Mouse (Mus musculus) midbrain, embryonic 14.5 days (tissue): Measurements from ENCODE around the gene Mlec. TPM values are rescaled to one million over a fixed set of nuclear protein-coding genes. Genes with fewer than 3 reads are reported as not detected.
"Not testable (repeated sequence)": the region's sequence is repeated elsewhere in the genome, so short reads cannot be mapped to it uniquely, and the experiment has no call there.

Source experiments
- ATAC-seq: fragments of 200-750 bp; cut with Nextera tagmentation; 2 replicates; pipeline ENCODE4 v1.8.0; 2017; ENCODE audit warnings: moderate number of reproducible peaks, moderate library complexity; ENCODE audit not compliant: low FRiP score, low TSS enrichment
- DNase-seq: peaks from one replicate; pipeline ENCODE4 v3.0.0-alpha.2; 2015
- H3K27ac ChIP-seq: fragments of 300-500 bp; sonication (generic); replicated peaks from 2 replicates; pipeline ENCODE4 v1.5.1; 2014; ENCODE audit warnings: mild to moderate bottlenecking, low read depth, low read length, moderate library complexity
- H3K27me3 ChIP-seq: fragments of 300-500 bp; sonication (generic); 2 replicates; pipeline ENCODE4 v1.6.1; 2014; ENCODE audit warnings: low read length, control low read depth, mixed read lengths; ENCODE audit not compliant: control insufficient read depth, insufficient read depth
- H3K36me3 ChIP-seq: fragments of 300-500 bp; sonication (generic); 2 replicates; pipeline ENCODE4 v1.6.1; 2014; ENCODE audit warnings: low read length, control low read depth; ENCODE audit not compliant: control insufficient read depth, insufficient read depth
- H3K4me1 ChIP-seq: fragments of 300-500 bp; sonication (generic); 2 replicates; pipeline ENCODE4 v1.6.1; 2014; ENCODE audit warnings: mild to moderate bottlenecking, antibody characterized with exemption, low read length, control low read depth; ENCODE audit not compliant: control insufficient read depth, insufficient read depth
- H3K4me2 ChIP-seq: fragments of 300-500 bp; sonication (generic); 2 replicates; pipeline ENCODE4 v1.6.1; 2014; ENCODE audit warnings: mild to moderate bottlenecking, low read length, moderate library complexity
- H3K4me3 ChIP-seq: fragments of 300-500 bp; sonication (generic); replicated peaks from 2 replicates; pipeline ENCODE4 v1.5.1; 2014; ENCODE audit warnings: low read depth, low read length
- H3K9ac ChIP-seq: fragments of 300-500 bp; sonication (generic); replicated peaks from 2 replicates; pipeline ENCODE4 v1.6.1; 2014; ENCODE audit warnings: mild to moderate bottlenecking, low read length, moderate library complexity
- H3K9me3 ChIP-seq: fragments of 300-500 bp; sonication (generic); 2 replicates; pipeline ENCODE4 v1.6.1; 2016; ENCODE audit warnings: low read length, control low read depth, mixed read lengths; ENCODE audit not compliant: control insufficient read depth
- WGBS: fragments of 180-500 bp; shearing (Covaris S2); extraction: QIAGEN DNeasy Blood & Tissue Kit; methylation state at CpG from one replicate; pipeline ENCODE4 v1.1.7; 2014; 5-methylcytosine and 5-hydroxymethylcytosine counted together
- polyA plus RNA-seq: library from polyadenylated mRNA; unstranded; fragments of >200 nt; fragmentation: Nextera tagmentation; extraction: Ambion mirVana; gene quantifications from 2 replicates; pipeline ENCODE4 v1.2.1, GENCODE M21; 2014

The Mlec gene
- polyA plus RNA-seq, 1 experiment from 2014 or later, result 18.6 TPM

DNA sequence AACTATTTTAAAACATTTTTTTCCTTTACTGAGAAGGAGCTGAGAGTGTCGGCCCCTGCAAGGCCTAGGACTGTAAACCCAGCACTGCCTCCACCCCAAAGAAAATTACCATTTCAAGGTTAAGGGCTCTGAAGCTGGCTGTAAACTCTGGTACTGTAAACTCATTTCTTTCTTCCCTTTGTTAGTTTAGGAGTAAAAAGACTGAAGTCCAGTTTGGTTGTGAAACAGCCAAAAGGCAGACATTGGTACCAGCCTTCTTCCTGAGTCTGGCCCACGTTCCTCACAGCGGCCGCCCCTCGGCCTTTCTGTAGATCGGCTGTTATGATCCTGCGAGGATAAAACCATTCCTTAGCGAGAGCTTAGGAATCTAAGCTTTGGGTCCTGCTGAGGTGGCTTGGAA is 43.5 kb downstream of the Mlec start:
- H3K4me2 ChIP-seq, result no peak overlapping the region
- DNase-seq (no peak), ATAC-seq (no peak)
- no peaks in the 10 kb centered on the region for H3K27me3 ChIP-seq
- peaks cover 6% of the 10 kb centered on the region for H3K36me3 ChIP-seq
- no peaks in the 10 kb centered on the region for H3K9me3 ChIP-seq
- H3K9ac ChIP-seq, result no peak overlapping the region
- H3K4me3 ChIP-seq, result no peak overlapping the region
- no peak overlapping the region for H3K27ac ChIP-seq
- peaks cover 6% of the 10 kb centered on the region; the same call in 1 of the 2 replicates for H3K4me1 ChIP-seq
- 95% methylated on average over 8 of the region's 8 CpGs for WGBS

DNA sequence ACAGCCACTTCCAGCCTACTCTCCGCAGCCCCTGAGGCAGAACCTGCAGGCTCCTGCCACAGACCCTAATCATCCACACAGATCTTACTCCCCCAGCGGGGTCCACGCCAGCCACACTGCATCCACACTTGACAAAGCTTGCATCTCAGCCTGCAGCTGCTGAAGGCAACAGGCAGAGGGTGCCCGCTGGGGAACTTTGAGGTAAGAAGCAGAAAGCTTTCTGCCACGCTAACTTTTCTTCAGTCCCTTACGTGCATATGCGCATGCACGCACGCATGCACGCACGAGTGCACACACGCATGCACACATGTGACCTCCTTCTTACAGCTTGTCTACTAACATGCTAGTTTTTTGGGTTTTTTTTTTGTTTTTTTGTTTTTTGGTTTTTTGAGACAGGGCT is 44.7 kb downstream of the Mlec start:
- H3K27me3 ChIP-seq, result no peaks in the 10 kb centered on the region
- peaks cover 6% of the 10 kb centered on the region for H3K36me3 ChIP-seq
- H3K4me2 ChIP-seq, result no peak overlapping the region
- H3K4me3 ChIP-seq, result no peak overlapping the region
- no peaks in the 10 kb centered on the region for H3K9me3 ChIP-seq
- no peak overlapping the region for H3K27ac ChIP-seq
- H3K4me1 ChIP-seq, result no peaks in the 10 kb centered on the region
- H3K9ac ChIP-seq, result no peak overlapping the region
- DNase-seq (no peak), ATAC-seq (no peak)
- 97% methylated on average over 12 of the region's 12 CpGs for WGBS

GRCm38 (mm10) chr5:115111156-115111555 is 46.8 kb downstream of the Mlec start:
- WGBS, result 88% methylated on average over 8 of the region's 8 CpGs
- no peaks in the 10 kb centered on the region for H3K9me3 ChIP-seq
- H3K9ac ChIP-seq, result no peak overlapping the region
- H3K4me3 ChIP-seq, result no peak overlapping the region
- H3K27me3 ChIP-seq, result no peaks in the 10 kb centered on the region
- peaks cover 6% of the 10 kb centered on the region for H3K36me3 ChIP-seq
- H3K4me1 ChIP-seq, result no peaks in the 10 kb centered on the region
- ATAC-seq (no peak), DNase-seq (no peak)
- H3K27ac ChIP-seq, result no peak overlapping the region
- no peak overlapping the region for H3K4me2 ChIP-seq

DNA sequence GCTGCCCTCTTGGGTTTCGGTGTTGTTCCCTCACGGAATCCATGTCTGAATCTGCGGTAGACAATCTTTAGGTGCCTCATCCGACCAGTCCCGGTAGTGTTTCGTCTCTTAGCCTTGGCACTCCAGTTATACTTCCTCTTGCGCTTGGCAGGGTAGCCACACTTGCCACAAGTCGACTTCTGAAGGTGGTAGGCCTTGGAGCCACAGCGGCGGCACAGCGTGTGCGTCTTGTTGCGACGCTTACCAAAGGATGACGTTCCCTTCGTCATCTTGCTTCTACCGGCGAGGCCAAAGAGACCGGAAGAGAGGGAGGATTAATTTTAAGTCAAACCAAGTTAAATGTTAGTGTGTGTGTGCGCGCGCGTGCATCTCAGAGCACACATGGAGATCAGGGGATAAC is 54.7 kb downstream of the Mlec start:
- WGBS, result 97% methylated on average over 23 of the region's 23 CpGs
- H3K27ac ChIP-seq, H3K4me3 ChIP-seq, ATAC-seq, H3K4me1 ChIP-seq, H3K9ac ChIP-seq, H3K9me3 ChIP-seq, H3K4me2 ChIP-seq, DNase-seq, H3K27me3 ChIP-seq: not testable (repeated sequence)
- H3K36me3 ChIP-seq, result peaks cover 34% of the 10 kb centered on the region

GRCm38 (mm10) chr5:115102231-115102630 is 55.7 kb downstream of the Mlec start:
- Histone ChIP-seq H3K9ac (no peak overlapping the region), H3K4me3 (no peak overlapping the region), H3K4me1 (no peaks in the 10 kb centered on the region), H3K36me3 (peaks cover 44% of the 10 kb centered on the region), H3K4me2 (no peak overlapping the region), H3K9me3 (no peaks in the 10 kb centered on the region), H3K27me3 (no peaks in the 10 kb centered on the region), H3K27ac (no peak overlapping the region)
- DNase-seq (no peak), ATAC-seq (no peak)
- WGBS, result 86% methylated on average over 2 of the region's 2 CpGs

DNA sequence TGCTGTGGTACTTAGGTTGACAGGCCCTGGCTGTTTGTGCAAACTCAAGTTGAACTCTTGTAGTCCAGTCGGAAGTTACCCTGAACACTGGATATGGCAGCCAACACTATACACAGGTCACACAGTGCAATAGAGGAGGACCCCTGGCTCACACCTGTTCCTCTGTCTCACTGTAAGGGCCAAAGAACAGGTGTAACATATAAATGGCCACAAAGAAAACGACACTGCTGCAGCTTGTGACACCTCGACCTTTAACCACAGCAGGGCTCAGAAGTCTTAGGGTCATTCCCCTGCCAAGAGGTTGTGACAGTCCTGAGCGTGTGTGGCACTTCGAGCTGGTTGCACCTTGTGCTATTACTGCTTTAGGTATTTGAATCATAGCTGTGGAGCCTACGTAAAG is 57.5 kb downstream of the Mlec start:
- Histone ChIP-seq H3K9ac (no peak overlapping the region), H3K27ac (no peak overlapping the region), H3K27me3 (no peaks in the 10 kb centered on the region), H3K4me2 (no peak overlapping the region), H3K4me3 (no peak overlapping the region), H3K36me3 (peaks cover 62% of the 10 kb centered on the region), H3K9me3 (no peaks in the 10 kb centered on the region), H3K4me1 (no peaks in the 10 kb centered on the region)
- DNase-seq (no peak), ATAC-seq (no peak)
- 94% methylated on average over 6 of the region's 6 CpGs for WGBS

- WGBS, result 90% methylated on average over 9 of the region's 9 CpGs
- Histone ChIP-seq H3K36me3 (peaks cover 67% of the 10 kb centered on the region), H3K27me3 (no peaks in the 10 kb centered on the region), H3K4me3 (no peak overlapping the region), H3K9me3 (no peaks in the 10 kb centered on the region), H3K27ac (no peak overlapping the region), H3K4me1 (no peaks in the 10 kb centered on the region), H3K4me2 (no peak overlapping the region), H3K9ac (no peak overlapping the region)
- no peak for ATAC-seq
- no peak for DNase-seq
These were observed 58.0 kb downstream of the Mlec start for GRCm38 (mm10) chr5:115099991-115100390.

GRCm38 (mm10) chr5:115099530-115099929 is 58.4 kb downstream of the Mlec start:
- DNase-seq (no peak), ATAC-seq (no peak)
- H3K27me3 ChIP-seq, result no peaks in the 10 kb centered on the region
- WGBS, result 83% methylated on average over 5 of the region's 5 CpGs
- H3K9me3 ChIP-seq, result no peaks in the 10 kb centered on the region
- H3K4me3 ChIP-seq, result no peak overlapping the region
- H3K36me3 ChIP-seq, result peaks cover 72% of the 10 kb centered on the region
- no peaks in the 10 kb centered on the region for H3K4me1 ChIP-seq
- H3K9ac ChIP-seq, result no peak overlapping the region
- no peak overlapping the region for H3K27ac ChIP-seq
- no peak overlapping the region for H3K4me2 ChIP-seq

- H3K9ac ChIP-seq, result no peak within 1 kb of the TSS
- no peak within 1 kb of the TSS for H3K4me2 ChIP-seq
- no peaks in the 10 kb centered on the region for H3K4me1 ChIP-seq
- 96% methylated on average over 8 of the region's 8 CpGs for WGBS
- no peaks in the 10 kb centered on the region for H3K27me3 ChIP-seq
- H3K4me3 ChIP-seq, result no peak within 1 kb of the TSS
- no peak for DNase-seq
- H3K36me3 ChIP-seq, result peaks cover 72% of the 10 kb centered on the region
- ATAC-seq, result no peak
- no peaks in the 10 kb centered on the region for H3K9me3 ChIP-seq
- no peak within 1 kb of the TSS for H3K27ac ChIP-seq
These were observed 59.8 kb downstream of the Mlec start, which contains the start of gene Gm10401 for GRCm38 (mm10) chr5:115098195-115098594. Gm10401 (minus strand) TSS chr5:115098295.
